Mouse (Mus musculus): ENCODE results near the gene Nynrin. TPM values are rescaled to one million over a fixed set of nuclear protein-coding genes. Genes with fewer than 3 reads are reported as not detected.

The Nynrin gene
- total RNA-seq, 2 experiments from 2014 or later: 1.6 to 2.0 TPM

GRCm38 (mm10) chr14:55852646-55853551, 911 bp upstream of the Nynrin start:
- DNase-seq: no peak
- Histone ChIP-seq H3K4me3 (no peak overlapping the region), H3K27ac (peak overlapping the region; percentile 85)
- intact Hi-C loops (cut with DNase I): no loop called here
- no peak for TF ChIP-seq CTCF (IDR thresholded peaks at IDR 0.05)

- intact Hi-C loops (cut with DNase I): no loop called here
- TF ChIP-seq CTCF (IDR thresholded peaks at IDR 0.05): no peak
These were observed 743 bp downstream of the Nynrin start for GRCm38 (mm10) chr14:55854406-55855100.

GRCm38 (mm10) chr14:55855101-55855561, 1.3 kb downstream of the Nynrin start:
- intact Hi-C loops (cut with DNase I): no loop called here
- DNase-seq: peak; percentile 45
- H3K4me3 ChIP-seq: peak overlapping the region; percentile 86
- no peak for TF ChIP-seq CTCF (IDR thresholded peaks at IDR 0.05)
- peak overlapping the region; percentile 85 for H3K27ac ChIP-seq

More at GRCm38 (mm10) chr14:55854406-55855100, 743 bp downstream of the Nynrin start:
- H3K27ac ChIP-seq: peak overlapping the region; percentile 85
- peak overlapping the region; percentile 86 for H3K4me3 ChIP-seq
- DNase-seq: no peak

- no peak for DNase-seq
- TF ChIP-seq CTCF (IDR thresholded peaks at IDR 0.05): no peak
- peak overlapping the region; percentile 26 for H3K4me3 ChIP-seq
- 0 out of 2 replicates have a peak overlapping the region, but pooled peaks have one; percentile 8 for H3K27ac ChIP-seq
- intact Hi-C loops (cut with DNase I): no loop called here
These were observed 3.8 kb downstream of the Nynrin start for GRCm38 (mm10) chr14:55857588-55857987.

- H3K27ac ChIP-seq: no peak overlapping the region
- no peak overlapping the region for H3K4me3 ChIP-seq
- TF ChIP-seq CTCF (IDR thresholded peaks at IDR 0.05): no peak
- no peak for DNase-seq
- intact Hi-C loops (cut with DNase I): no loop called here
These were observed 8.4 kb downstream of the Nynrin start for GRCm38 (mm10) chr14:55862186-55862585.

- Histone ChIP-seq H3K4me3 (no peak overlapping the region), H3K27ac (no peak overlapping the region)
- intact Hi-C loops (cut with DNase I): no loop called here
- no peak for DNase-seq
- no peak for TF ChIP-seq CTCF (IDR thresholded peaks at IDR 0.05)
These were observed 9.2 kb downstream of the Nynrin start for GRCm38 (mm10) chr14:55862970-55863369.

- intact Hi-C loops (cut with DNase I): loop anchor here (1.0 to 2.0 kb wide), 2 partner anchors 41 to 83 kb away; no protein-coding TSS in a partner anchor
- DNase-seq: peak; percentile 86
- TF ChIP-seq CTCF (IDR thresholded peaks at IDR 0.05): peak; percentile 100
- Histone ChIP-seq H3K4me3 (no peak overlapping the region), H3K27ac (no peak overlapping the region)
These were observed 10.0 kb downstream of the Nynrin start for GRCm38 (mm10) chr14:55863773-55864172.

GRCm38 (mm10) chr14:55866962-55867361, 13.2 kb downstream of the Nynrin start:
- TF ChIP-seq CTCF (IDR thresholded peaks at IDR 0.05): peak; percentile 94
- Histone ChIP-seq H3K4me3 (no peak overlapping the region), H3K27ac (no peak overlapping the region)
- peak; percentile 58 for DNase-seq
- intact Hi-C loops (cut with DNase I): no loop called here

- intact Hi-C loops (cut with DNase I): no loop called here
- Histone ChIP-seq H3K27ac (no peak overlapping the region), H3K4me3 (no peak overlapping the region)
- no peak for TF ChIP-seq CTCF (IDR thresholded peaks at IDR 0.05)
- no peak for DNase-seq
These were observed 14.6 kb downstream of the Nynrin start for GRCm38 (mm10) chr14:55868230-55869026.

- H3K4me3 ChIP-seq: no peak overlapping the region
- no peak for DNase-seq
- no peak for TF ChIP-seq CTCF (IDR thresholded peaks at IDR 0.05)
- H3K27ac ChIP-seq: no peak overlapping the region
- intact Hi-C loops (cut with DNase I): no loop called here
These were observed 15.7 kb downstream of the Nynrin start for GRCm38 (mm10) chr14:55869538-55869937.

- TF ChIP-seq CTCF (IDR thresholded peaks at IDR 0.05): no peak
- intact Hi-C loops (cut with DNase I): no loop called here
- DNase-seq: no peak
- no peak overlapping the region for H3K27ac ChIP-seq
- no peak overlapping the region for H3K4me3 ChIP-seq
These were observed 18.2 kb downstream of the Nynrin start for GRCm38 (mm10) chr14:55872039-55872438.

- Histone ChIP-seq H3K4me3 (no peak overlapping the region), H3K27ac (no peak overlapping the region)
- no peak for DNase-seq
- TF ChIP-seq CTCF (IDR thresholded peaks at IDR 0.05): no peak
- intact Hi-C loops (cut with DNase I): no loop called here
These were observed 18.7 kb downstream of the Nynrin start for GRCm38 (mm10) chr14:55872551-55872950.
